Mouse (Mus musculus): ENCODE results near the gene Orc3. TPM values are rescaled to one million over a fixed set of nuclear protein-coding genes. Genes with fewer than 3 reads are reported as not detected.

The Orc3 gene
- polyA plus RNA-seq, 1 experiment from 2014 or later, result 84.9 TPM

- H3K27me3 ChIP-seq (ENCODE audit: control insufficient read depth, insufficient read depth, low read depth, low read length), result no peaks in the 10 kb centered on the region
- H3K36me3 ChIP-seq (ENCODE audit: control insufficient read depth, insufficient read depth, low read length), result peaks cover 54% of the 10 kb centered on the region
Observed at GRCm38 (mm10) chr4:34577028-34577427, 37.7 kb downstream of the Orc3 start.

GRCm38 (mm10) chr4:34572876-34573275, 41.9 kb downstream of the Orc3 start:
- H3K27me3 ChIP-seq (ENCODE audit: control insufficient read depth, insufficient read depth, low read depth, low read length), result no peaks in the 10 kb centered on the region
- H3K27ac ChIP-seq (ENCODE audit: low read length), result no peak overlapping the region
- no peak for ATAC-seq (ENCODE audit: low read depth)

More at GRCm38 (mm10) chr4:34577028-34577427, 37.7 kb downstream of the Orc3 start:
- 95% methylated on average over 2 of the region's 2 CpGs for WGBS
- Histone ChIP-seq H3K9me3 (ENCODE audit: control insufficient read depth, low read length) (no peaks in the 10 kb centered on the region), H3K4me1 (replicated peaks; ENCODE audit: control insufficient read depth, insufficient read depth, low read length) (no peaks in the 10 kb centered on the region), H3K4me3 (ENCODE audit: low read length) (no peak overlapping the region), H3K4me2 (ENCODE audit: low read depth, low read length) (no peak overlapping the region), H3K27ac (ENCODE audit: low read length) (no peak overlapping the region), H3K9ac (ENCODE audit: low read length) (no peak overlapping the region)
- no peak for ATAC-seq (ENCODE audit: low read depth)

GRCm38 (mm10) chr4:34566226-34566625, 48.5 kb downstream of the Orc3 start:
- Histone ChIP-seq H3K9me3 (ENCODE audit: control insufficient read depth, low read length) (no peaks in the 10 kb centered on the region), H3K27me3 (ENCODE audit: control insufficient read depth, insufficient read depth, low read depth, low read length) (no peaks in the 10 kb centered on the region), H3K4me1 (replicated peaks; ENCODE audit: control insufficient read depth, insufficient read depth, low read length) (no peaks in the 10 kb centered on the region), H3K36me3 (ENCODE audit: control insufficient read depth, insufficient read depth, low read length) (peaks cover 36% of the 10 kb centered on the region), H3K9ac (ENCODE audit: low read length) (no peak overlapping the region), H3K4me3 (ENCODE audit: low read length) (no peak overlapping the region), H3K27ac (ENCODE audit: low read length) (no peak overlapping the region), H3K4me2 (ENCODE audit: low read depth, low read length) (no peak overlapping the region)
- ATAC-seq (ENCODE audit: low read depth), result no peak
- WGBS, result 83% methylated on average over 6 of the region's 6 CpGs

More at GRCm38 (mm10) chr4:34572876-34573275, 41.9 kb downstream of the Orc3 start:
- Histone ChIP-seq H3K9ac (ENCODE audit: low read length) (no peak overlapping the region), H3K36me3 (ENCODE audit: control insufficient read depth, insufficient read depth, low read length) (peaks cover 60% of the 10 kb centered on the region), H3K9me3 (ENCODE audit: control insufficient read depth, low read length) (no peaks in the 10 kb centered on the region), H3K4me1 (replicated peaks; ENCODE audit: control insufficient read depth, insufficient read depth, low read length) (no peaks in the 10 kb centered on the region), H3K4me3 (ENCODE audit: low read length) (no peak overlapping the region), H3K4me2 (ENCODE audit: low read depth, low read length) (no peak overlapping the region)
- 73% methylated on average over 2 of the region's 2 CpGs for WGBS

- H3K36me3 ChIP-seq (ENCODE audit: control insufficient read depth, insufficient read depth, low read length), result peaks cover 6% of the 10 kb centered on the region; the same call in 1 of the 2 replicates
- no peak overlapping the region for H3K4me2 ChIP-seq (ENCODE audit: low read depth, low read length)
- ATAC-seq (ENCODE audit: low read depth), result no peak
- H3K27ac ChIP-seq (ENCODE audit: low read length), result no peak overlapping the region
- no peaks in the 10 kb centered on the region for H3K27me3 ChIP-seq (ENCODE audit: control insufficient read depth, insufficient read depth, low read depth, low read length)
- H3K9me3 ChIP-seq (ENCODE audit: control insufficient read depth, low read length), result no peaks in the 10 kb centered on the region
- no peak overlapping the region for H3K9ac ChIP-seq (ENCODE audit: low read length)
- H3K4me1 ChIP-seq (replicated peaks; ENCODE audit: control insufficient read depth, insufficient read depth, low read length), result peaks cover 4% of the 10 kb centered on the region; the same call in 1 of the 2 replicates
- WGBS, result 48% methylated on average over 4 of the region's 4 CpGs
- H3K4me3 ChIP-seq (ENCODE audit: low read length), result no peak overlapping the region
Observed at GRCm38 (mm10) chr4:34560971-34561370, 53.8 kb downstream of the Orc3 start.

- ATAC-seq (ENCODE audit: low read depth), result no peak
- Histone ChIP-seq H3K27ac (ENCODE audit: low read length) (no peak overlapping the region), H3K9me3 (ENCODE audit: control insufficient read depth, low read length) (no peaks in the 10 kb centered on the region), H3K36me3 (ENCODE audit: control insufficient read depth, insufficient read depth, low read length) (peaks cover 2% of the 10 kb centered on the region; the same call in 1 of the 2 replicates), H3K27me3 (ENCODE audit: control insufficient read depth, insufficient read depth, low read depth, low read length) (no peaks in the 10 kb centered on the region), H3K4me1 (replicated peaks; ENCODE audit: control insufficient read depth, insufficient read depth, low read length) (peaks cover 20% of the 10 kb centered on the region), H3K4me3 (ENCODE audit: low read length) (no peak overlapping the region), H3K9ac (ENCODE audit: low read length) (no peak overlapping the region), H3K4me2 (ENCODE audit: low read depth, low read length) (no peak overlapping the region)
Observed at GRCm38 (mm10) chr4:34556183-34556582, 58.6 kb downstream of the Orc3 start.

GRCm38 (mm10) chr4:34555604-34556003, 59.1 kb downstream of the Orc3 start:
- Histone ChIP-seq H3K4me1 (replicated peaks; ENCODE audit: control insufficient read depth, insufficient read depth, low read length) (peaks cover 20% of the 10 kb centered on the region), H3K9ac (ENCODE audit: low read length) (no peak overlapping the region), H3K4me2 (ENCODE audit: low read depth, low read length) (no peak overlapping the region), H3K4me3 (ENCODE audit: low read length) (no peak overlapping the region), H3K27ac (ENCODE audit: low read length) (no peak overlapping the region), H3K27me3 (ENCODE audit: control insufficient read depth, insufficient read depth, low read depth, low read length) (no peaks in the 10 kb centered on the region), H3K36me3 (ENCODE audit: control insufficient read depth, insufficient read depth, low read length) (peaks cover 2% of the 10 kb centered on the region; the same call in 1 of the 2 replicates), H3K9me3 (ENCODE audit: control insufficient read depth, low read length) (no peaks in the 10 kb centered on the region)
- no peak for ATAC-seq (ENCODE audit: low read depth)
- WGBS, result 84% methylated on average over 3 of the region's 3 CpGs

GRCm38 (mm10) chr4:34554596-34554995, 60.1 kb downstream of the Orc3 start:
- no peak for ATAC-seq (ENCODE audit: low read depth)
- no peak overlapping the region for H3K4me2 ChIP-seq (ENCODE audit: low read depth, low read length)
- H3K27me3 ChIP-seq (ENCODE audit: control insufficient read depth, insufficient read depth, low read depth, low read length), result no peaks in the 10 kb centered on the region
- no peak overlapping the region for H3K4me3 ChIP-seq (ENCODE audit: low read length)
- WGBS, result 42% methylated on average over 1 of the region's 1 CpGs
- no peak overlapping the region for H3K27ac ChIP-seq (ENCODE audit: low read length)
- H3K9me3 ChIP-seq (ENCODE audit: control insufficient read depth, low read length), result no peaks in the 10 kb centered on the region
- no peak overlapping the region for H3K9ac ChIP-seq (ENCODE audit: low read length)
- peaks cover 2% of the 10 kb centered on the region; the same call in 1 of the 2 replicates for H3K36me3 ChIP-seq (ENCODE audit: control insufficient read depth, insufficient read depth, low read length)
- H3K4me1 ChIP-seq (replicated peaks; ENCODE audit: control insufficient read depth, insufficient read depth, low read length), result peaks cover 20% of the 10 kb centered on the region

- no peak for ATAC-seq (ENCODE audit: low read depth)
- no peaks in the 10 kb centered on the region for H3K9me3 ChIP-seq (ENCODE audit: control insufficient read depth, low read length)
- peak overlapping the region; percentile 95; the same call in 1 of the 2 replicates for H3K27ac ChIP-seq (ENCODE audit: low read length)
- WGBS, result 2% methylated on average over 3 of the region's 3 CpGs
- H3K9ac ChIP-seq (ENCODE audit: low read length), result peak overlapping the region; percentile 97
- H3K4me2 ChIP-seq (ENCODE audit: low read depth, low read length), result peak overlapping the region; percentile 76
- peaks cover 18% of the 10 kb centered on the region for H3K4me1 ChIP-seq (replicated peaks; ENCODE audit: control insufficient read depth, insufficient read depth, low read length)
- H3K27me3 ChIP-seq (ENCODE audit: control insufficient read depth, insufficient read depth, low read depth, low read length), result no peaks in the 10 kb centered on the region
- H3K4me3 ChIP-seq (ENCODE audit: low read length), result peak overlapping the region; percentile 96
- H3K36me3 ChIP-seq (ENCODE audit: control insufficient read depth, insufficient read depth, low read length), result peaks cover 2% of the 10 kb centered on the region; the same call in 1 of the 2 replicates
Observed at GRCm38 (mm10) chr4:34551966-34552365, 62.8 kb downstream of the Orc3 start.

- H3K36me3 ChIP-seq (ENCODE audit: control insufficient read depth, insufficient read depth, low read length), result peaks cover 2% of the 10 kb centered on the region; the same call in 1 of the 2 replicates
- peak overlapping the region; percentile 76 for H3K4me2 ChIP-seq (ENCODE audit: low read depth, low read length)
- no peaks in the 10 kb centered on the region for H3K9me3 ChIP-seq (ENCODE audit: control insufficient read depth, low read length)
- H3K9ac ChIP-seq (ENCODE audit: low read length), result peak overlapping the region; percentile 97
- peak; percentile 69 for ATAC-seq (ENCODE audit: low read depth)
- peaks cover 17% of the 10 kb centered on the region for H3K4me1 ChIP-seq (replicated peaks; ENCODE audit: control insufficient read depth, insufficient read depth, low read length)
- under 1% methylated on average over 50 of the region's 50 CpGs for WGBS
- peak overlapping the region; percentile 95 for H3K27ac ChIP-seq (ENCODE audit: low read length)
- H3K4me3 ChIP-seq (ENCODE audit: low read length), result peak overlapping the region; percentile 96
- no peaks in the 10 kb centered on the region for H3K27me3 ChIP-seq (ENCODE audit: control insufficient read depth, insufficient read depth, low read depth, low read length)
Observed at GRCm38 (mm10) chr4:34551098-34551809, 63.5 kb downstream of the Orc3 start.

Data from lung, embryonic 16.5 days (tissue).